Mouse (Mus musculus): ENCODE data around the gene Il15ra. TPM values are rescaled to one million over a fixed set of nuclear protein-coding genes. Genes with fewer than 3 reads are reported as not detected.

Il15ra gene
- polyA plus RNA-seq, 1 experiment = not detected

DNA sequence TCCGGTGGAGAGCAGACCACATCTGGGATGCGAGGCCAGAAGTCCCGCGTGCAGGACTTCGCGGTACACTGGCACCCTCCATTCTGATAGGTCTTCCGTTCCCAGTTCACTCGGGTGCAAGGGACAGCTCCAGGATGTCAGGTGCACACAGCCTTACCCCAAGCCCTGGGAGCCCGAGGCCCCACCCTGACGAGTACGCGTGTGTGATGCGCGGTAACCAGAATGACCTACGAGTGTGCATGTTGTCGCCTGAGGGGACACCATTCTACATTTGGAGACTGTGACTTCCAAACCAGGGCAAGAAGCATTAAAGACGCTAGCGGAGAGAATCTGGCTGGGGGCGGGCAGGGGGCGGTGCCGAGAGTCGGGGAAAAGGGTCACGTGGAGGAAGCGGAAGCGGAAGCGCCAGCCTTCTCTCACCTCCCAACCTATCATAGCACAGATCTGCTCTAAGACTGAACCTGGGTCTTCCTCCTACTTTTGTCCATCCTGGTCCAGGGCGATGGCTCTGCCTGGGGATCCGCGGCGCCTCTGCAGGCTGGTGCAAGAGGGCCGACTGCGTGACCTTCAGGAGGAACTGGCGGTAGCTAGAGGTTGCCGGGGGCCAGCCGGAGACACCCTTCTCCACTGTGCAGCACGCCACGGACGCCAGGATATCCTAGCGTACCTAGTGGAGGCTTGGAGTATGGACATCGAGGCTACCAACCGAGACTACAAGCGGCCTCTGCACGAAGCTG is 73.2 kb downstream of the Il15ra start:
- peak overlapping the region; percentile 96 for H3K27ac ChIP-seq (ENCODE audit: insufficient read depth, low read depth, low read length)
- H3K4me1 ChIP-seq (ENCODE audit: control insufficient read depth, insufficient read depth, low read length) = peaks cover 11% of the 10 kb centered on the region
- TF ChIP-seq CTCF (IDR thresholded peaks at IDR 0.05; ENCODE audit: insufficient read depth, low read depth, low read length) (0 out of 2 replicates have a peak, but pooled peaks have one; percentile 9), POLR2A (IDR thresholded peaks at IDR 0.05; ENCODE audit: insufficient read depth, low read depth, low read length) (peak; percentile 39)
- under 1% methylated on average over 43 of the region's 43 CpGs for WGBS
- peak overlapping the region; percentile 85 for H3K4me3 ChIP-seq (ENCODE audit: insufficient read depth, low read depth, low read length)

Other genes with a start within 250 kb of the Il15ra start
- not detected in 2 replicates for gene Pfkfb3, start 151.2 kb upstream of the Il15ra start, polyA plus RNA-seq (2012; ENCODE audit: insufficient read depth, insufficient read length, low replicate concordance, missing spikeins)
- not detected in 2 replicates for gene Rbm17, start 101.1 kb upstream of the Il15ra start, polyA plus RNA-seq (2012; ENCODE audit: insufficient read depth, insufficient read length, low replicate concordance, missing spikeins)
- not detected in 2 replicates for gene Gm17490, start 79.0 kb upstream of the Il15ra start, polyA plus RNA-seq (2012; ENCODE audit: insufficient read depth, insufficient read length, low replicate concordance, missing spikeins)
- gene Il2ra, start 62.5 kb upstream of the Il15ra start, polyA plus RNA-seq (2012; ENCODE audit: insufficient read depth, insufficient read length, low replicate concordance, missing spikeins) = not detected in 2 replicates
- gene Fbh1, start 72.3 kb downstream of the Il15ra start, polyA plus RNA-seq (2012; ENCODE audit: insufficient read depth, insufficient read length, low replicate concordance, missing spikeins) = not detected in 2 replicates
- not detected in 2 replicates for gene Ankrd16, start 72.6 kb downstream of the Il15ra start, polyA plus RNA-seq (2012; ENCODE audit: insufficient read depth, insufficient read length, low replicate concordance, missing spikeins)